Mouse (Mus musculus) thymus, postnatal 0 days (tissue): Measurements from ENCODE around the gene Srp72. TPM values are rescaled to one million over a fixed set of nuclear protein-coding genes. Genes with fewer than 3 reads are reported as not detected.

ENCODE experiments used
- DNase-seq: peaks from one replicate; pipeline ENCODE4 v3.0.0-alpha.2; 2015; ENCODE audit warnings: low spot score
- polyA plus RNA-seq: library from polyadenylated mRNA; unstranded; fragments of >200 nt; fragmentation: Nextera tagmentation; extraction: Ambion mirVana; gene quantifications from 2 replicates; pipeline ENCODE4 v1.2.1, GENCODE M21; 2015

The Srp72 gene
- polyA plus RNA-seq = 67.9 and 68.4 TPM in 2 replicates

GRCm38 (mm10) chr5:76974554-76975285, at the start of gene Srp72:
Srp72 (plus strand) TSS chr5:76974683.
- peak; percentile 89 for DNase-seq

- DNase-seq = no peak
Measured at GRCm38 (mm10) chr5:76928124-76928832, 46.2 kb upstream of the Srp72 start.

GRCm38 (mm10) chr5:76929180-76929877, 45.2 kb upstream of the Srp72 start:
- no peak for DNase-seq

GRCm38 (mm10) chr5:76939717-76940116, 34.8 kb upstream of the Srp72 start:
- DNase-seq = no peak

GRCm38 (mm10) chr5:76941975-76942374, 32.5 kb upstream of the Srp72 start:
- no peak for DNase-seq

GRCm38 (mm10) chr5:76942505-76942904, 32.0 kb upstream of the Srp72 start:
- DNase-seq = no peak

- no peak for DNase-seq
Measured at GRCm38 (mm10) chr5:76944965-76945677, 29.4 kb upstream of the Srp72 start.

- no peak for DNase-seq
Measured at GRCm38 (mm10) chr5:76945678-76946033, 28.8 kb upstream of the Srp72 start.

GRCm38 (mm10) chr5:76947142-76947541, 27.3 kb upstream of the Srp72 start:
- DNase-seq = no peak

GRCm38 (mm10) chr5:76947758-76948157, 26.7 kb upstream of the Srp72 start:
- no peak for DNase-seq

- DNase-seq = peak; percentile 21
Measured at GRCm38 (mm10) chr5:76950343-76951105, 24.0 kb upstream of the Srp72 start.

GRCm38 (mm10) chr5:76951106-76952027, 23.1 kb upstream of the Srp72 start, which contains the start of the genes Paics and Ppat:
Paics (plus strand) TSS chr5:76951307.
Ppat (minus strand) TSS chr5:76951578.
- peak; percentile 98 for DNase-seq

- no peak for DNase-seq
Measured at GRCm38 (mm10) chr5:76952112-76953040, 22.1 kb upstream of the Srp72 start.

- no peak for DNase-seq
Measured at GRCm38 (mm10) chr5:76953794-76954193, 20.7 kb upstream of the Srp72 start.

- DNase-seq = no peak
Measured at GRCm38 (mm10) chr5:76954271-76954900, 20.1 kb upstream of the Srp72 start.

GRCm38 (mm10) chr5:76955474-76955873, 19.0 kb upstream of the Srp72 start:
- no peak for DNase-seq

- no peak for DNase-seq
Measured at GRCm38 (mm10) chr5:76957954-76958353, 16.5 kb upstream of the Srp72 start.

- no peak for DNase-seq
Measured at GRCm38 (mm10) chr5:76959587-76959986, 14.9 kb upstream of the Srp72 start.
